Mouse (Mus musculus) kidney, postnatal 0 days (tissue): ENCODE measurements around the gene Slc37a4. TPM values are rescaled to one million over a fixed set of nuclear protein-coding genes. Genes with fewer than 3 reads are reported as not detected.
A peak's percentile ranks its signal among the peaks of the same experiment; 100 is the strongest.

Experiments used
- ATAC-seq: fragments of 200-750 bp; cut with Nextera tagmentation; replicated peaks from 2 replicates; pipeline ENCODE4 v1.8.0; 2017; ENCODE audit warnings: low read depth, moderate number of reproducible peaks, moderate TSS enrichment, moderate library complexity; ENCODE audit not compliant: low FRiP score
- DNase-seq: peaks from one replicate; pipeline ENCODE4 v3.0.0-alpha.2; 2016; ENCODE audit warnings: low spot score
- H3K27ac ChIP-seq: fragments of 300-500 bp; sonication (generic); 2 replicates; pipeline ENCODE4 v1.5.1; 2014; ENCODE audit warnings: mild to moderate bottlenecking
- H3K27me3 ChIP-seq: fragments of 300-500 bp; sonication (generic); 2 replicates; pipeline ENCODE4 v1.6.1; 2014; ENCODE audit warnings: low read length, mixed read lengths; ENCODE audit not compliant: insufficient read depth
- H3K36me3 ChIP-seq: fragments of 300-500 bp; sonication (generic); 2 replicates; pipeline ENCODE4 v1.6.1; 2014; ENCODE audit warnings: low read length, mixed read lengths; ENCODE audit not compliant: insufficient read depth
- H3K4me1 ChIP-seq: fragments of 300-500 bp; sonication (generic); replicated peaks from 2 replicates; pipeline ENCODE4 v1.6.1; 2014; ENCODE audit warnings: antibody characterized with exemption, low read length, mixed read lengths; ENCODE audit not compliant: insufficient read depth
- H3K4me2 ChIP-seq: fragments of 300-500 bp; sonication (generic); 2 replicates; pipeline ENCODE4 v1.6.1; 2014; ENCODE audit warnings: mild to moderate bottlenecking, low read length, moderate library complexity, mixed read lengths
- H3K4me3 ChIP-seq: fragments of 300-500 bp; sonication (generic); replicated peaks from 2 replicates; pipeline ENCODE4 v1.5.1; 2014; ENCODE audit warnings: low read depth, low read length
- H3K9ac ChIP-seq: fragments of 300-500 bp; sonication (generic); 2 replicates; pipeline ENCODE4 v1.6.1; 2014; ENCODE audit warnings: low read depth, low read length
- H3K9me3 ChIP-seq: fragments of 300-500 bp; sonication (generic); replicated peaks from 2 replicates; pipeline ENCODE4 v1.6.1; 2016; ENCODE audit warnings: low read length, inconsistent platforms, mixed read lengths
- CTCF ChIP-seq: IDR thresholded peaks from 2 replicates; pipeline ENCODE4 v1.5.1; 2016; ENCODE audit warnings: antibody characterized with exemption, low read depth, mild to moderate bottlenecking, moderate library complexity
- WGBS: fragments of 180-500 bp; shearing (Covaris S2); extraction: QIAGEN DNeasy Blood & Tissue Kit; methylation state at CpG from one replicate; pipeline ENCODE4 v1.1.7; 2014; 5-methylcytosine and 5-hydroxymethylcytosine counted together
- polyA plus RNA-seq: library from polyadenylated mRNA; unstranded; fragments of >200 nt; fragmentation: Nextera tagmentation; extraction: Ambion mirVana; gene quantifications from 2 replicates; pipeline ENCODE4 v1.2.1, GENCODE M21; 2015

The Slc37a4 gene
- polyA plus RNA-seq, 1 experiment from 2014 or later, result 88.7 TPM

DNA sequence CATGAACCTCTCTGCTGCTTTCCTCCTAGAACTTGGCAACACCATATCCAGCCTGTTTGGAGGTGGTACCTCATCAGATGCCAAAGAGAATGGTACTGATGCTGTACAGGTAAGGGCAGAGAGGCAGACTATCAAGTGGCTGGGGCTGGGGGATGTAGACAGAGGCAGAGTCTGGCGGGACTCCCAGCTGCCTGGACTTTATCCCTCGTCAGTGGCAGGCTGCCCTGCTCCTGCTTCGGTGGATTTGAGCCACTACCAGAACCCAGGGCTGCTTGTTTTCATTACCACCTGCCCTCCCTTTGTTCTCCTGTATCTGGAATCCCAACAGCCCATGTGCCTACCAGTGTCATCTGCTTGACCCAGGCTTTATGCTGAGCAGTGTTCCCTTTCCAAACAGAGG is 9.4 kb upstream of the Slc37a4 start:
- DNase-seq (no peak), ATAC-seq (no peak)
- Histone ChIP-seq H3K36me3 (peaks cover 75% of the 10 kb centered on the region), H3K9me3 (no peaks in the 10 kb centered on the region), H3K27ac (no peak overlapping the region), H3K4me1 (no peaks in the 10 kb centered on the region), H3K9ac (no peak overlapping the region), H3K27me3 (no peaks in the 10 kb centered on the region), H3K4me2 (no peak overlapping the region), H3K4me3 (no peak overlapping the region)
- WGBS, result 91% methylated on average over 3 of the region's 3 CpGs
- no peak for TF ChIP-seq CTCF

DNA sequence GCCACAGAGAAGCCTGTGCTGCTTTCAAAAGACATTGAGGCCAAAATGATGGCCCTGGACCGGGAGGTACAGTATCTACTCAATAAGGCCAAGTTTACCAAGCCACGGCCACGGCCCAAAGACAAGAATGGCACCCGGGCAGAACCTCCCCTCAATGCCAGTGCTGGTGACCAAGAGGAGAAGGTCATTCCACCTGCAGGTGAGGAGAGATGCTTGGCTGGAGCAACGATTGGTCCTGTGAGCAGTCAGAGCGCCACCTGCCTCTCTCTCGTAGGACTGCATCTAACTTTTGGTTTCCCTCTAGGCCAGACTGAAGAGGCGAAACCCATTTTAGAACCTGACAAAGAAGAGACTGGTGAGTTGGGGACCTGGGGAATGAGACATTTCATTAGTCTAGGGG is 7.4 kb upstream of the Slc37a4 start:
- Histone ChIP-seq H3K4me2 (no peak overlapping the region), H3K36me3 (peaks cover 54% of the 10 kb centered on the region), H3K4me1 (no peaks in the 10 kb centered on the region), H3K9me3 (no peaks in the 10 kb centered on the region), H3K27ac (no peak overlapping the region), H3K27me3 (no peaks in the 10 kb centered on the region), H3K9ac (no peak overlapping the region), H3K4me3 (no peak overlapping the region)
- ATAC-seq (no peak), DNase-seq (peak; percentile 63)
- WGBS, result 56% methylated on average over 8 of the region's 8 CpGs
- TF ChIP-seq CTCF, result peak; percentile 71

DNA sequence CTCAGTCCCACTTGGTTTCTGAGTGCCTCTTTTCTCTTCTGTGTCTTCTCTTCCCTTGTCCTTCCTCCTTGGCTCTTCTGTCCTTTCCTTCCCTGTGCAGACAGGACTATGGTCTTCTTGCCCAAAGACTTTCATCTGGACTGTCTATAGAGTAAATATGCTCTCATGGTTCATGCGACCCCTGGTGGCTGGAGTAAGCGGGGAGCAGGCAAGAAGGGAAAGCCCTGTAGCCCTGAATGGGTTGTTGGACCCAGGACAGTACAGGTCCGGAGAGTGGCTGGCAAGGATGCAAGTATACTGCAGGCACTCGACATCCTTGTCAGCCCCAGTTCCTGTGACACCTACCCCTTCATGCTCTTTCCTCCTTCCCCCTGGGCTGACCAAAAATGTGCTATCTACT is 5.2 kb upstream of the Slc37a4 start:
- Histone ChIP-seq H3K4me1 (no peaks in the 10 kb centered on the region), H3K36me3 (peaks cover 32% of the 10 kb centered on the region), H3K9me3 (no peaks in the 10 kb centered on the region), H3K27me3 (no peaks in the 10 kb centered on the region), H3K27ac (no peak overlapping the region), H3K4me3 (no peak overlapping the region), H3K4me2 (no peak overlapping the region), H3K9ac (no peak overlapping the region)
- peak; percentile 92 for TF ChIP-seq CTCF
- 42% methylated on average over 4 of the region's 4 CpGs for WGBS
- ATAC-seq (0 out of 2 replicates have a peak, but pooled peaks have one; percentile 15), DNase-seq (peak; percentile 77)

DNA sequence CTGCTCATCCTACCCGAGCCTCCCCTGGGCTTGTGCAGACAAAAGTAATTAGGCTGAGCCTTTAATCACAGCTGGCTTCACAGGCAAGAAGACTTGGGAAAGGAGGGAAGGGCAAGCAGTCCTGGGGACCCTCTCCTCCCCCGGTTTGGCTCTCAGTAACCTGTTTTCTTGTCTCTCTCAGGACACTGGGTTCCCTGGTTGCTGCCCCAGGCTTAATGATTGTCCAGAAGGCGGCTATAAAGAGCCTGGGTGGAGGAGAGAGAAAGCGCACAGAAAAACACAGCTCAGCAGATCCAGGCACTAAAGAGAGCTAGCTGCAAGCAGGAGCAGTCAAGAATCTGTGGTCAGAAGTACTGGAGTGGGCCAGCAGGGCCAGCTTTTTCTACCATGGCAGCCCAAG is 1.4 kb downstream of the Slc37a4 start:
- peaks cover 11% of the 10 kb centered on the region; the same call in 1 of the 2 replicates for H3K4me1 ChIP-seq
- DNase-seq (peak; percentile 61), ATAC-seq (peak; percentile 37)
- peak overlapping the region; percentile 69 for H3K4me3 ChIP-seq
- 12% methylated on average over 4 of the region's 4 CpGs for WGBS
- peak overlapping the region; percentile 91 for H3K27ac ChIP-seq
- H3K9ac ChIP-seq, result peak overlapping the region; percentile 44
- H3K27me3 ChIP-seq, result no peaks in the 10 kb centered on the region
- H3K4me2 ChIP-seq, result peak overlapping the region; percentile 99
- TF ChIP-seq CTCF, result no peak
- no peaks in the 10 kb centered on the region for H3K9me3 ChIP-seq
- peaks cover 33% of the 10 kb centered on the region for H3K36me3 ChIP-seq

DNA sequence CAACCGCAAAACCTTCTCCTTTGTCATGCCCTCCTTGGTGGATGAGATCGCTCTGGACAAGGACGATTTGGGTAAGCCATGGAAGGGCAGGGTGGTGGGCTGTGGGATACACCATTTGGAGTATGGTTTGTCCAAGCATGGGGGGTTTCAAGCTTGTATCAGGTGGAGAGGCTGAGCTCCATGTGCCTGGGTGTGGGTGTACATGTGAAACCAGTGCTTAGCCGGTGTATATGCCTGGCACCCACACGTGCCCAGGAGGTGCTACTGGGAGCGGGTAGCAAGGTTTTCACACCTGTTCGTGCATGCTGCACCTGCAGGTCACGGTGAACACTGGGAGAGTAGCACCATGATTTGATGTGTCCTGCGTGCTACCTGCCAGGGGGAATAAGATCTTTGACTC is 1.9 kb downstream of the Slc37a4 start:
- no peaks in the 10 kb centered on the region for H3K27me3 ChIP-seq
- H3K4me2 ChIP-seq, result peak overlapping the region; percentile 99
- 67% methylated on average over 9 of the region's 9 CpGs for WGBS
- ATAC-seq (no peak), DNase-seq (no peak)
- H3K36me3 ChIP-seq, result peaks cover 37% of the 10 kb centered on the region
- no peaks in the 10 kb centered on the region for H3K9me3 ChIP-seq
- H3K9ac ChIP-seq, result peak overlapping the region; percentile 44
- no peak for TF ChIP-seq CTCF
- H3K27ac ChIP-seq, result peak overlapping the region; percentile 91
- H3K4me3 ChIP-seq, result peak overlapping the region; percentile 69; the same call in 1 of the 2 replicates
- peaks cover 11% of the 10 kb centered on the region; the same call in 1 of the 2 replicates for H3K4me1 ChIP-seq

DNA sequence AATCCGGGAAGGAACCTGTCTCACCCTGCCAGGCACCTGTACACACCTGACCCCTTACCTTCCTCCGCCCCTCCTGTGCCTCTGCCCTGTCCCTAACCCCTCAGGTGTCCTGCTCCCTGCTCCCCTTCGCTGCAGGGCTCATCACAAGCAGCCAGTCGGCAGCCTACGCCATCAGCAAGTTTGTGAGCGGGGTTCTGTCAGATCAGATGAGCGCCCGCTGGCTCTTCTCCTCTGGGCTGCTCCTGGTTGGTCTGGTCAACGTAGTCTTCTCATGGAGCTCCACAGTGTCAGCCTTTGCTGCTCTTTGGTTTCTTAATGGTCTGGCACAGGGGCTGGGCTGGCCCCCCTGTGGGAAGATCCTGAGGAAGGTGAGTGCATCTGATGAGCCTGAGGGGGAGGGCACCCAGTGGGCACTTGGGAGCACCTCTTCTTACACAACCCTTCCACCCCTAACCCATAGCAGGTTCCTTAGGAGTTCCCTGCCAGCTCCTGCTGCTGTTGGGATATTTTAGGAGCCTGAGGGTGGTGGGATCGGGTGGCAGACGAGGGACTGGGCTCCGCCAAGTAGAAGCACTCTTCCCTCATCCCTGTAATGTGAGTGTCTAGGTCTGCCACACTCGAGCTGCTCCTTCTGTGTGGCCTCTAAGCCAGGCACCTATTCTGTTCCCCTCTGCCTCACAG is 2.6 kb downstream of the Slc37a4 start:
- Histone ChIP-seq H3K4me2 (peak overlapping the region; percentile 99), H3K9me3 (no peaks in the 10 kb centered on the region), H3K27ac (peak overlapping the region; percentile 91; the same call in 1 of the 2 replicates), H3K27me3 (no peaks in the 10 kb centered on the region), H3K36me3 (peaks cover 44% of the 10 kb centered on the region), H3K4me3 (peak overlapping the region; percentile 69), H3K9ac (peak overlapping the region; percentile 44; the same call in 1 of the 2 replicates), H3K4me1 (peaks cover 11% of the 10 kb centered on the region; the same call in 1 of the 2 replicates)
- no peak for ATAC-seq
- no peak for DNase-seq
- TF ChIP-seq CTCF, result no peak
- 62% methylated on average over 13 of the region's 13 CpGs for WGBS
